In the genomic region with DNA sequence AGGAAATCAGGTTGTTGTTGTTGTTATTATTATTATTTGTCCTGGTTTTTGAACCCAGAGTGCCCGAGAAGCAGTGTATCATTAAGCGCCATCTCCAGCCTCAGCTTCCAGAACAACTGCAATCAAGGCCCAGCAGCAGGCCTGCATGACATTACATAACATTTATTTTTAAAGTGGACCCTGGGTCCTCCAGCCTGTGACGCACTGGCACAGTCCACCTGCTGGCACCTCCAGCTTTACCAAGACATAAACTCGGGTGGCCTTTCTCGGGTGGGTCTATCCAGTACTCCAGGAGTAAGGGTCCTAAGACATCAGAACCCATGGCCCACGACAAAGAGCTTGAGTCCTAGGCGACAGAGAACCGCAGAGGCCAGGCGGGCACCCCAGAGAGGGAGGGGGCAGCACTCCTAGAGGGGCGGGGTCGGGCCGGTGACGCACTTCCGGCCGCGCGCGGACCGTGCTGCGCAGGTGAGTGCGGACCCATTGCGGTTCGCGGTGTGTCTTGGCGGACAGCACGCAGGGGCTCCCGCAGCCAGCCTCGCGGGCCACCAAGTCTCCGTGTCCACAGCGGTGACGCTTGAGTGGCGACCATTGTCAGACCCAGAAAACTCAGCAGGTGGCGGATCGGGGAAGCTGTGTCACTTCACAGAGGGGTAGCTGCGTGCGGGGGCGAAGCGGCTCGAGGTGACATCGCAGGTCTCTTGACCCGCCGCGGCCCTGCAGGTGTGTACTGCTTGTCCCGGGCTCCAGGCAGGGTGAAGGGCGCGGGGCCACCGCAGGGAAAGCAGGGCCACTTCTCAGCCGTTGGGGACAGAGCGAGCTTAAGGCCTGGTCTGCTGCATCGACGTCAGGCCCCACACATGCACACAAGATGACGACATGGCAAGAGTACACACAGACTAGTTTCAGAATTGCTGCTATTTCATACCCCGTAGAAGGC, we compare ENCODE assay signal across 9 mouse cellular contexts. TPM values are rescaled to one million over a fixed set of nuclear protein-coding genes. Genes with fewer than 3 reads are reported as not detected.
DNase-seq lines count a peak whose midpoint lies in the region; ATAC-seq and TF ChIP-seq lines count a peak whose summit lies in the region.
"Had no signal": no experiment of that assay in that cellular context is flagged by ENCODE, and none has a peak within 500 bp of the region (broad histone marks: within the 10 kb centered on the region; RNA-seq: fewer than 3 reads in every experiment).

A gene (plus strand): TSS at position 465 of the 940 bp plus-strand sequence.

- peaks cover 5% of the 10 kb centered on the region; the same call in 1 of the 2 replicates for H3K36me3 ChIP-seq in embryonic facial prominence, embryonic 14.5 days (ENCODE audit: control insufficient read depth, insufficient read depth, low read length)
- peaks cover 12% of the 10 kb centered on the region for H3K36me3 ChIP-seq in heart, embryonic 13.5 days
- 0 out of 2 replicates have a peak, but pooled peaks cover 4% of the 10 kb centered on the region for H3K36me3 ChIP-seq in kidney, embryonic 16.5 days (ENCODE audit: insufficient read depth, low read length)
- peaks cover 11% of the 10 kb centered on the region; the same call in 1 of the 2 replicates for H3K36me3 ChIP-seq in liver, adult 2 months (ENCODE audit: control insufficient read depth, insufficient read depth, low read length)
- no peaks in the 10 kb centered on the region; the same call in 1 of the 2 replicates for H3K36me3 ChIP-seq in stomach, embryonic 16.5 days (ENCODE audit: control insufficient read depth, insufficient read depth, low read length)

- no peaks in the 10 kb centered on the region for H3K27me3 ChIP-seq in embryonic facial prominence, embryonic 14.5 days (replicated peaks; ENCODE audit: control insufficient read depth, insufficient read depth, low read length)
- H3K27me3 ChIP-seq in heart, embryonic 13.5 days (replicated peaks), result peaks cover 10% of the 10 kb centered on the region; the same call in 1 of the 2 replicates
- H3K27me3 ChIP-seq in kidney, embryonic 16.5 days (ENCODE audit: insufficient read depth, low read length), result no peaks in the 10 kb centered on the region
- H3K27me3 ChIP-seq in liver, adult 2 months (ENCODE audit: control insufficient read depth, insufficient read depth, low read length), result no peaks in the 10 kb centered on the region
- no peaks in the 10 kb centered on the region for H3K27me3 ChIP-seq in stomach, embryonic 16.5 days (ENCODE audit: control insufficient read depth, insufficient read depth, low read length)

- H3K27ac ChIP-seq in embryonic facial prominence, embryonic 14.5 days (replicated peaks; ENCODE audit: low read depth, low read length), result no peak within 1 kb of the TSS
- H3K27ac ChIP-seq in heart, embryonic 13.5 days (replicated peaks), result no peak within 1 kb of the TSS
- no peak within 1 kb of the TSS for H3K27ac ChIP-seq in kidney, embryonic 16.5 days (ENCODE audit: low read length)
- H3K27ac ChIP-seq in liver, adult 2 months (replicated peaks; ENCODE audit: insufficient read depth, low read depth, low read length), result peak within 1 kb of the TSS; percentile 50; the same call in 1 of the 2 replicates
- H3K27ac ChIP-seq in stomach, embryonic 16.5 days (ENCODE audit: low read length), result no peak within 1 kb of the TSS

- peak within 1 kb of the TSS; percentile 71 for H3K4me3 ChIP-seq in embryonic facial prominence, embryonic 14.5 days (ENCODE audit: low read depth, low read length)
- peak within 1 kb of the TSS; percentile 72 for H3K4me3 ChIP-seq in heart, embryonic 13.5 days
- peak within 1 kb of the TSS; percentile 66 for H3K4me3 ChIP-seq in kidney, embryonic 16.5 days (ENCODE audit: low read length)
- H3K4me3 ChIP-seq in liver, adult 2 months (ENCODE audit: insufficient read depth, low read depth, low read length), result peak within 1 kb of the TSS; percentile 71
- H3K4me3 ChIP-seq in stomach, embryonic 16.5 days (replicated peaks; ENCODE audit: low read length), result peak within 1 kb of the TSS; percentile 61

- TF ChIP-seq POLR2A in liver, adult 2 months (IDR thresholded peaks at IDR 0.05; ENCODE audit: extremely low read depth, insufficient read depth, low read length), result no peak

- H3K4me2 ChIP-seq in embryonic facial prominence, embryonic 14.5 days (ENCODE audit: low read depth, low read length), result peak within 1 kb of the TSS; percentile 87
- peak within 1 kb of the TSS; percentile 89 for H3K4me2 ChIP-seq in heart, embryonic 13.5 days
- peak within 1 kb of the TSS; percentile 89 for H3K4me2 ChIP-seq in kidney, embryonic 16.5 days (replicated peaks; ENCODE audit: low read depth, low read length)
- H3K4me2 ChIP-seq in stomach, embryonic 16.5 days (ENCODE audit: low read depth, low read length), result peak within 1 kb of the TSS; percentile 75

- WGBS in embryonic facial prominence, embryonic 14.5 days, result 8% methylated on average over 41 of the region's 54 CpGs
- 8% methylated on average over 54 of the region's 54 CpGs for WGBS in heart, embryonic 13.5 days
- WGBS in kidney, embryonic 16.5 days, result 7% methylated on average over 54 of the region's 54 CpGs
- 5% methylated on average over 54 of the region's 54 CpGs for WGBS in liver, adult 2 months
- WGBS in stomach, embryonic 16.5 days, result 6% methylated on average over 54 of the region's 54 CpGs

- ATAC-seq in embryonic facial prominence, embryonic 14.5 days (ENCODE audit: low read depth), result peak; percentile 94
- ATAC-seq in heart, embryonic 13.5 days (ENCODE audit: extremely low read depth, insufficient number of reproducible peaks, low FRiP score, low TSS enrichment), result no peak; the same call in 1 of the 2 replicates
- peak; percentile 91 for ATAC-seq in kidney, embryonic 16.5 days (ENCODE audit: low FRiP score, low TSS enrichment)
- ATAC-seq in stomach, embryonic 16.5 days (ENCODE audit: insufficient read depth, low FRiP score), result peak; percentile 89; the same call in 1 of the 2 replicates

- no peaks in the 10 kb centered on the region for H3K4me1 ChIP-seq in embryonic facial prominence, embryonic 14.5 days (ENCODE audit: control insufficient read depth, insufficient read depth, low read length)
- H3K4me1 ChIP-seq in heart, embryonic 13.5 days, result peaks cover 13% of the 10 kb centered on the region
- H3K4me1 ChIP-seq in kidney, embryonic 16.5 days (ENCODE audit: insufficient read depth, low read length), result 0 out of 2 replicates have a peak, but pooled peaks cover 7% of the 10 kb centered on the region
- no peaks in the 10 kb centered on the region for H3K4me1 ChIP-seq in liver, adult 2 months (ENCODE audit: control insufficient read depth, insufficient read depth, low read length)
- H3K4me1 ChIP-seq in stomach, embryonic 16.5 days (ENCODE audit: control insufficient read depth, insufficient read depth, low read length), result peaks cover 4% of the 10 kb centered on the region; the same call in 1 of the 2 replicates

- H3K9me3 ChIP-seq in embryonic facial prominence, embryonic 14.5 days (ENCODE audit: control insufficient read depth, low read length), result no peaks in the 10 kb centered on the region
- H3K9me3 ChIP-seq in heart, embryonic 13.5 days, result no peaks in the 10 kb centered on the region
- H3K9me3 ChIP-seq in kidney, embryonic 16.5 days (ENCODE audit: low read length), result no peaks in the 10 kb centered on the region
- H3K9me3 ChIP-seq in stomach, embryonic 16.5 days (replicated peaks; ENCODE audit: control insufficient read depth, low read length), result no peaks in the 10 kb centered on the region

- no peak for TF ChIP-seq CTCF in liver, adult 2 months (IDR thresholded peaks at IDR 0.05; ENCODE audit: low read depth, low read length)

- DNase-seq in A20 (ENCODE audit: low read depth, low spot score), result peak; percentile 86
- DNase-seq in adrenal gland, postnatal 4 days (ENCODE audit: low spot score in 2 of 2), result peak; percentile 18 to 31
- peak; percentile 54 for DNase-seq in embryonic facial prominence, embryonic 14.5 days (ENCODE audit: low spot score)
- peak; percentile 59 for DNase-seq in liver, adult 2 months (ENCODE audit: extremely low read depth, low read depth, low spot score)
- DNase-seq in naive thymus-derived CD4-positive, alpha-beta T cell, adult 2 months (ENCODE audit: low read depth), result peak; percentile 11

- H3K79me2 ChIP-seq in liver, adult 2 months (ENCODE audit: control insufficient read depth, insufficient read depth, low read length), result no peaks in the 10 kb centered on the region

- peak within 1 kb of the TSS; percentile 70 for H3K9ac ChIP-seq in embryonic facial prominence, embryonic 14.5 days (ENCODE audit: low read depth, low read length)
- peak within 1 kb of the TSS; percentile 86 for H3K9ac ChIP-seq in heart, embryonic 13.5 days
- peak within 1 kb of the TSS; percentile 70 for H3K9ac ChIP-seq in kidney, embryonic 16.5 days (replicated peaks; ENCODE audit: low read length)
- H3K9ac ChIP-seq in liver, adult 2 months (ENCODE audit: low read depth, low read length), result peak within 1 kb of the TSS; percentile 79
- peak within 1 kb of the TSS; percentile 73 for H3K9ac ChIP-seq in stomach, embryonic 16.5 days (ENCODE audit: low read length)

RNA-seq across cellular contexts. Expression of the gene that starts here (rescaled TPM):
- total RNA-seq in adrenal gland, postnatal 4 days (2021), result 10 to 100 TPM in 1 of 2 experiments, 1 to 10 TPM in 1; 8.2 to 10.8 TPM
- 6.2 and 7.4 TPM in 2 replicates for polyA plus RNA-seq in embryonic facial prominence, embryonic 14.5 days (2014; fragmentation: Nextera tagmentation; extraction: Ambion mirVana)
- polyA plus RNA-seq in heart, embryonic 13.5 days (2015; fragmentation: Nextera tagmentation; extraction: Ambion mirVana), result 6.0 and 6.4 TPM in 2 replicates
- 9.0 and 9.2 TPM in 2 replicates for polyA plus RNA-seq in kidney, embryonic 16.5 days (2015; fragmentation: Nextera tagmentation; extraction: Ambion mirVana)
- 4.1 and 4.6 TPM in 2 replicates for total RNA-seq in liver, adult 2 months (2014; rRNA removed)
- 1.2 and 1.5 TPM in 2 replicates for polyA plus RNA-seq in liver, adult 2 months (2012; rRNA removed)
- polyA plus RNA-seq in stomach, embryonic 16.5 days (2015; fragmentation: Nextera tagmentation; extraction: Ambion mirVana), result 6.5 and 7.1 TPM in 2 replicates
- total RNA-seq: MEL had no signal

Comparison
In these comparisons a context has a peak if more than half of its experiments do, and no peak if none do; other contexts are left out.
1. DNase-seq: peak in every context shown above with its lines; median percentile 86 in A20; 59 in liver, adult 2 months; 54 in embryonic facial prominence, embryonic 14.5 days; 24 in adrenal gland, postnatal 4 days; 11 in naive thymus-derived CD4-positive, alpha-beta T cell, adult 2 months.